Mouse (Mus musculus): Measurements from ENCODE around the gene Hist1h2ae. TPM values are rescaled to one million over a fixed set of nuclear protein-coding genes. Genes with fewer than 3 reads are reported as not detected.

Hist1h2ae gene
- polyA plus RNA-seq, 1 experiment from 2014 or later = 7.9 TPM

GRCm38 (mm10) chr13:23605052-23605451 is 34.0 kb upstream of the Hist1h2ae start:
- Histone ChIP-seq H3K9ac (replicated peaks; ENCODE audit: low read depth) (no peak overlapping the region), H3K27me3 (replicated peaks; ENCODE audit: insufficient read depth, low read length) (no peaks in the 10 kb centered on the region), H3K36me3 (ENCODE audit: insufficient read depth, low read length) (no peaks in the 10 kb centered on the region), H3K4me1 (ENCODE audit: insufficient read depth, low read depth, low read length) (no peaks in the 10 kb centered on the region), H3K4me2 (replicated peaks; ENCODE audit: low read depth, low read length) (no peak overlapping the region), H3K9me3 (ENCODE audit: low read length) (no peaks in the 10 kb centered on the region), H3K4me3 (ENCODE audit: low read depth, low read length) (no peak overlapping the region), H3K27ac (ENCODE audit: low read length) (no peak overlapping the region)
- no peak for TF ChIP-seq CTCF (IDR thresholded peaks at IDR 0.05)
- TF ChIP-seq EP300 (IDR thresholded peaks at IDR 0.05) = no peak
- ATAC-seq (no peak), DNase-seq (ENCODE audit: low spot score) (no peak)
- WGBS = 86% methylated on average over 3 of the region's 3 CpGs

GRCm38 (mm10) chr13:23604452-23604851 is 33.4 kb upstream of the Hist1h2ae start:
- Histone ChIP-seq H3K9ac (replicated peaks; ENCODE audit: low read depth) (no peak overlapping the region), H3K27me3 (replicated peaks; ENCODE audit: insufficient read depth, low read length) (no peaks in the 10 kb centered on the region), H3K4me3 (ENCODE audit: low read depth, low read length) (no peak overlapping the region), H3K36me3 (ENCODE audit: insufficient read depth, low read length) (no peaks in the 10 kb centered on the region), H3K4me2 (replicated peaks; ENCODE audit: low read depth, low read length) (no peak overlapping the region), H3K4me1 (ENCODE audit: insufficient read depth, low read depth, low read length) (no peaks in the 10 kb centered on the region), H3K9me3 (ENCODE audit: low read length) (no peaks in the 10 kb centered on the region), H3K27ac (ENCODE audit: low read length) (no peak overlapping the region)
- 76% methylated on average over 3 of the region's 3 CpGs for WGBS
- TF ChIP-seq EP300 (IDR thresholded peaks at IDR 0.05) (no peak), CTCF (IDR thresholded peaks at IDR 0.05) (no peak)
- DNase-seq (ENCODE audit: low spot score) (no peak), ATAC-seq (no peak)

GRCm38 (mm10) chr13:23603182-23603699 is 32.2 kb upstream of the Hist1h2ae start:
- H3K4me2 ChIP-seq (replicated peaks; ENCODE audit: low read depth, low read length) = no peak overlapping the region
- peak; percentile 62; the same call in 1 of the 2 replicates for ATAC-seq
- H3K9ac ChIP-seq (replicated peaks; ENCODE audit: low read depth) = no peak overlapping the region
- H3K27me3 ChIP-seq (replicated peaks; ENCODE audit: insufficient read depth, low read length) = no peaks in the 10 kb centered on the region
- H3K9me3 ChIP-seq (ENCODE audit: low read length) = no peaks in the 10 kb centered on the region
- DNase-seq (ENCODE audit: low spot score) = peak; percentile 52
- peak; percentile 76 for TF ChIP-seq EP300 (IDR thresholded peaks at IDR 0.05)
- TF ChIP-seq CTCF (IDR thresholded peaks at IDR 0.05) = no peak
- WGBS = 55% methylated on average over 7 of the region's 7 CpGs
- no peak overlapping the region for H3K4me3 ChIP-seq (ENCODE audit: low read depth, low read length)
- H3K4me1 ChIP-seq (ENCODE audit: insufficient read depth, low read depth, low read length) = no peaks in the 10 kb centered on the region
- H3K27ac ChIP-seq (ENCODE audit: low read length) = no peak overlapping the region
- H3K36me3 ChIP-seq (ENCODE audit: insufficient read depth, low read length) = no peaks in the 10 kb centered on the region

DNA sequence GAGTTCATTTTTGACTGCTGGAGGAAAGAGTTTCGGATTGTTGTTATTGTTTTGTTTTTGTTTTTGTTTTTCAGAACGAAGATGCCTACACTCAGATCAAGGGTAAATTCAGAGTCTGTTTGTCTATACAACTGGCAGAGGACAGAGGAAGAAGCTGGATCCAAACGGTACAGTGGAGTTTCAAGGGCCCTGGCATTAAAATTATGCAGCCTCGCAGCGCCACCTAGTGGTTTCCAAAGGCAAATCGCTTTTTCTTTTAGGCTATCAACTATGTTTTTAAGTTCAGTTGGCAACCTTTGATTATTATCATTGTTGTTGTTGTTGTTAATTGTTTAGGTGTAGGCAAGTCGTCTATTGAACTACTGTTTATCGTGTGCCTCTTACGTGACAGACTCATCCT is 26.9 kb upstream of the Hist1h2ae start:
- H3K9me3 ChIP-seq (ENCODE audit: low read length) = no peaks in the 10 kb centered on the region
- no peaks in the 10 kb centered on the region for H3K4me1 ChIP-seq (ENCODE audit: insufficient read depth, low read depth, low read length)
- H3K27me3 ChIP-seq (replicated peaks; ENCODE audit: insufficient read depth, low read length) = no peaks in the 10 kb centered on the region
- 4% methylated on average over 9 of the region's 9 CpGs for WGBS
- peak; percentile 56; the same call in 1 of the 2 replicates for ATAC-seq
- TF ChIP-seq EP300 (IDR thresholded peaks at IDR 0.05) (peak; percentile 67; the same call in 1 of the 2 replicates), CTCF (IDR thresholded peaks at IDR 0.05) (peak; percentile 85)
- H3K36me3 ChIP-seq (ENCODE audit: insufficient read depth, low read length) = no peaks in the 10 kb centered on the region
- H3K27ac ChIP-seq (ENCODE audit: low read length) = no peak overlapping the region
- no peak overlapping the region for H3K4me3 ChIP-seq (ENCODE audit: low read depth, low read length)
- peak; percentile 90 for DNase-seq (ENCODE audit: low spot score)
- no peak overlapping the region for H3K4me2 ChIP-seq (replicated peaks; ENCODE audit: low read depth, low read length)
- no peak overlapping the region for H3K9ac ChIP-seq (replicated peaks; ENCODE audit: low read depth)

DNA sequence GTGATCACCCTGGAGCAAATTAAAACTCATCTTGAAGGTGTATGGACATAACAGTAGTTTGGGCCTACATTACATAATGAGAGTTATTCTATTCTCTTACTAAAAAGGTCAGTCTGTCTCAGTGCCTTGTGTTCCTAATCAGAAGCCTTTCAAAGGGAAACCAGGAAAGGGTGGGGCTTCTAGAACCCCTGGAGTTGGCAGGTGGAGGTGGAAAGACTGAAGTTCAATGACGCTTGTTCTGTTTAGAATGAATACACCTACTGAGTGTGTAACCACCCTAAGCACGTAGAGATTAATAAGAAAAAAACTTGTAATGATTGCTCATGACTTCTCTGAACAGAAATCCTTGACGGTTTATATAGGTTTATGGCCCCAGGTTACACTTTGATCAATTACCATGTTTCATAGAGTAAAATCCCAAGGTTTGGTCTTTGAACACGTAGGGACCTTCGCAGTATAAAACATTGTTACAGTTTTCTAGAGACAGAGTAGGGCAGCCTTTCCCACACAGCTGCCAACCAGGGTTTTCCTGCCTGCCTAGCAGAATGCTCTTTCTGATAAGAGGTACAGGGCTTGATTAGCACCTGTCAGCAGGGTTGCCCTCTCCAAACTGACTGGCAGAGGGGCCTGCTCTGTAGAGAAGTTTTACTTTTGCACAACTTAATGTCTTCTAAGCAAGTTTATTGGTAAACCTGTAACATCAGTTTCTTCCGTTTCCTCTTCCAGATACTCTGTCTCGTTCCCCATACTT is 24.8 kb upstream of the Hist1h2ae start:
- no peak overlapping the region for H3K9ac ChIP-seq (replicated peaks; ENCODE audit: low read depth)
- TF ChIP-seq EP300 (IDR thresholded peaks at IDR 0.05) (no peak), CTCF (IDR thresholded peaks at IDR 0.05) (no peak)
- no peak overlapping the region for H3K4me3 ChIP-seq (ENCODE audit: low read depth, low read length)
- no peaks in the 10 kb centered on the region for H3K36me3 ChIP-seq (ENCODE audit: insufficient read depth, low read length)
- DNase-seq (ENCODE audit: low spot score) (no peak), ATAC-seq (no peak)
- no peak overlapping the region for H3K27ac ChIP-seq (ENCODE audit: low read length)
- WGBS = 79% methylated on average over 7 of the region's 7 CpGs
- H3K4me2 ChIP-seq (replicated peaks; ENCODE audit: low read depth, low read length) = no peak overlapping the region
- no peaks in the 10 kb centered on the region for H3K27me3 ChIP-seq (replicated peaks; ENCODE audit: insufficient read depth, low read length)
- no peaks in the 10 kb centered on the region for H3K9me3 ChIP-seq (ENCODE audit: low read length)
- no peaks in the 10 kb centered on the region for H3K4me1 ChIP-seq (ENCODE audit: insufficient read depth, low read depth, low read length)

DNA sequence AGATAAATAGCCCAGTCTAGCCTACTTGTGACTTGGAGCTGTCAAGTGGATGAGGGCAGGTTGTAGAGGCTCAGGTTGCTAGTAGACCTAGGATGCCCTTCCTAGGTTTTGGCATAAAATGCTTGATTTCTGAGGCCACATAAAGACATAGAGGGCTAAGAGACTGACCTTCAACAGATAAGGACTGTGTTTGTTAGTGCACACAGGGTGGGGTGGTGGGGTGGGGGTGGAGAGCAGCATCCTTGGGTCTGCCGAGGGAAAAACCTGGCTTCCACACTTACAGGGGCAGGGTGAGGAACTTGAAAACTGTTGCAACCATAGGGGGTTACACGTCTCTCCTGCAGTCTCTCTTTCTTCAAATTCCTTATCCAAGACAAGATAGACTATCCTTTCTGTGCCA is 24.2 kb upstream of the Hist1h2ae start:
- H3K27ac ChIP-seq (ENCODE audit: low read length) = no peak overlapping the region
- no peak for ATAC-seq
- no peaks in the 10 kb centered on the region for H3K9me3 ChIP-seq (ENCODE audit: low read length)
- DNase-seq (ENCODE audit: low spot score) = no peak
- no peak overlapping the region for H3K4me2 ChIP-seq (replicated peaks; ENCODE audit: low read depth, low read length)
- no peak overlapping the region for H3K9ac ChIP-seq (replicated peaks; ENCODE audit: low read depth)
- TF ChIP-seq EP300 (IDR thresholded peaks at IDR 0.05) = no peak
- no peak for TF ChIP-seq CTCF (IDR thresholded peaks at IDR 0.05)
- H3K27me3 ChIP-seq (replicated peaks; ENCODE audit: insufficient read depth, low read length) = no peaks in the 10 kb centered on the region
- H3K4me1 ChIP-seq (ENCODE audit: insufficient read depth, low read depth, low read length) = no peaks in the 10 kb centered on the region
- 81% methylated on average over 2 of the region's 2 CpGs for WGBS
- H3K36me3 ChIP-seq (ENCODE audit: insufficient read depth, low read length) = no peaks in the 10 kb centered on the region
- no peak overlapping the region for H3K4me3 ChIP-seq (ENCODE audit: low read depth, low read length)

Measured in lung, postnatal 0 days (tissue).